Mouse (Mus musculus) small intestine, adult 2 months (tissue): ENCODE data around the gene Camkv.

Experiments
- CTCF ChIP-seq: fragments of 200-500 bp; IDR thresholded peaks from 2 replicates; pipeline ENCODE4 v1.5.1; 2012; ENCODE audit warnings: low read depth, mild to moderate bottlenecking, control low read depth, inconsistent platforms, low read length, moderate library complexity, mixed read lengths; ENCODE audit not compliant: insufficient replicate concordance, insufficient read length; ENCODE audit errors: extremely low read depth
- POLR2A ChIP-seq: fragments of 200-500 bp; IDR thresholded peaks from 2 replicates; pipeline ENCODE4 v1.6.1; 2012; ENCODE audit warnings: low read depth, mild to moderate bottlenecking, control low read depth, inconsistent platforms, low read length, moderate library complexity

DNA sequence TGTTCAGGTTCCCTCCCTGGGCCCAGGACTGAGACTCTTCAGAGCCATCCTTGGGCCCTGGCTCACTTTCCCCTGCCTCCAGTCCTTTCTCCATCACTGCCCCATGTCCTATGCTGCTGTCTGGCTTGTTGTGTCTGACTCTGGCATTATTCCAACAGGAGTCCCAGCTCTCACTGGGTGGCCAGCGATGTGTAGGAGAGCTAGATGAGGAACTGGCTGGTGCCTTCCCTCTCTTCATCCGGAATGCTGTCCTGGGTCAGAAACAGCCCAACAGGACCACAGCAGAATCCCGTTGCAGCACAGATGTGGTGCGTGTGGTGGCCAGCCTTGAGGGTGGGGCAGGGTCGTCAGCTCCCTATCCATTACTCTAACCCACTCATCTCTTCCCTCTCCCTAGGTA, 34.8 kb downstream of the Camkv start:
- TF ChIP-seq CTCF (no peak), POLR2A (no peak)
